In the genomic region with DNA sequence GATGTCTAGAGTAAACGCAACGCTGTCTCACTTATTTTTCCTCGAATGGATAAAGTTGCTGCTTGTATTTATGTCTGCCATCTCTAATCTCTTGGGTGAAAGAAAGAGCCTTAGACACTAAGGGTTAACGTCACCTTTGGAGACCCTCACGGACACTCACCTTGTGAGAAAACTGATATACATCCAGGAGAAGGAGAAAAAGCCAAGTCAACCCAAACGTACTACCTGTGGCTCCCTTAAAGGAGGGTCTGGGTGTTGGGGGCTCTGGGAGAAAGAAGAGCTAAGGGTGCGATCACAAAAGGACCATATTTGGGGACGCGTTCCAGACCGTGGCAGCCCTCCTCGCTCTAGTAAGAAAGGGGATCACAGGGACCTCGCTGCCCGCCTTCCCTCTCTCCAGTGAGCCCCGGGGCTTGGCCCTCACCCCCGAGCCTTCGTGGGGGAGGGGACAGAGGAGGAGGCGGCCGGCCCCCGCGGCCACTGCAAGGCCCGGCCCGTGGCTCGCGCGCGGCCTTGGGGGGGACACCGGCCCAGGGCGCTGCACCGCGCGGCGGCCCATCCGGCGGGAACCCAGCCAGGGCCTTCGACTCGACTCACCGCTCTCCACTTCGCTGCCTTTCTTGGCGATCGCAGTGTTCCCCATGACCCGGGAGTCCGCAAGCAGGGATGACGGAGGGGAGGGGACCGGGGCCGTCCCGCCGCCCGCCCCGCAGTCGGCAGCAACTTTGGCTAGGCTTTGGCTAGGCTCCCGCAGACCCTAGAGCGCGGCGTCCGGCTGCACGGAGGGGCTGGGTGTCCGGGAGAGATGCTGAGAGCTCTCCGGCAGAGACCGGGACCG, we compare ENCODE assay signal across 8 mouse cellular contexts. TPM values are rescaled to one million over a fixed set of nuclear protein-coding genes. Genes with fewer than 3 reads are reported as not detected.
A peak's percentile ranks its signal among the peaks of the same experiment; 100 is the strongest.
DNase-seq lines count a peak whose midpoint lies in the region; ATAC-seq and TF ChIP-seq lines count a peak whose summit lies in the region.

No protein-coding gene starts in this region.

- H3K27ac ChIP-seq in gastrocnemius, adult 2 months: peak overlapping the region; percentile 99
- peak overlapping the region; percentile 93 for H3K27ac ChIP-seq in heart, embryonic 15.5 days
- peak overlapping the region; percentile 97 for H3K27ac ChIP-seq in limb, embryonic 10.5 days
- H3K27ac ChIP-seq in midbrain, embryonic 13.5 days: peak overlapping the region; percentile 94

- peak overlapping the region; percentile 91 for H3K9ac ChIP-seq in heart, embryonic 15.5 days
- H3K9ac ChIP-seq in midbrain, embryonic 13.5 days (replicated peaks): peak overlapping the region; percentile 98

- no peak for TF ChIP-seq CTCF in gastrocnemius, adult 2 months (IDR thresholded peaks at IDR 0.05)
- TF ChIP-seq CTCF in C2C12 (IDR thresholded peaks at IDR 0.05; ENCODE audit: control insufficient read depth, insufficient read depth, insufficient read length): no peak

- DNase-seq in gastrocnemius, adult 2 months: peak; percentile 78
- DNase-seq in gastrocnemius, postnatal 25 days: no peak
- peak; percentile 47 for DNase-seq in brain, adult 2 months (ENCODE audit: low read depth, low spot score)
- DNase-seq in limb, embryonic 10.5 days (ENCODE audit: low spot score): peak; percentile 75
- DNase-seq in right cerebral cortex, postnatal 14 days: no peak

- intact Hi-C loops in gastrocnemius, adult 2 months (cut with DNase I): loop anchor here (2.0 to 5.0 kb wide), 2 partner anchors 41 to 85 kb away; partner anchors contain the start of gene Ttll7

- peaks cover 3% of the 10 kb centered on the region; the same call in 1 of the 2 replicates for H3K4me1 ChIP-seq in heart, embryonic 15.5 days (replicated peaks)
- peaks cover 13% of the 10 kb centered on the region; the same call in 1 of the 2 replicates for H3K4me1 ChIP-seq in limb, embryonic 10.5 days
- H3K4me1 ChIP-seq in midbrain, embryonic 13.5 days (replicated peaks): peaks cover 19% of the 10 kb centered on the region

- H3K9me3 ChIP-seq in heart, embryonic 15.5 days (replicated peaks): no peaks in the 10 kb centered on the region
- H3K9me3 ChIP-seq in limb, embryonic 10.5 days (replicated peaks): no peaks in the 10 kb centered on the region
- H3K9me3 ChIP-seq in midbrain, embryonic 13.5 days: no peaks in the 10 kb centered on the region

- WGBS in heart, embryonic 15.5 days: under 1% methylated on average over 54 of the region's 60 CpGs
- under 1% methylated on average over 53 of the region's 60 CpGs for WGBS in limb, embryonic 10.5 days
- WGBS in midbrain, embryonic 13.5 days: under 1% methylated on average over 58 of the region's 60 CpGs

- peak overlapping the region; percentile 75 for H3ac ChIP-seq in C2C12 (ENCODE audit: control insufficient read depth, insufficient read length, low read depth)

- H3K4me2 ChIP-seq in heart, embryonic 15.5 days: peak overlapping the region; percentile 68
- H3K4me2 ChIP-seq in midbrain, embryonic 13.5 days (replicated peaks): peak overlapping the region; percentile 84

- no peaks in the 10 kb centered on the region for H3K27me3 ChIP-seq in C2C12 (ENCODE audit: control insufficient read depth, insufficient read depth, insufficient read length)
- H3K27me3 ChIP-seq in heart, embryonic 15.5 days: no peaks in the 10 kb centered on the region
- H3K27me3 ChIP-seq in limb, embryonic 10.5 days (ENCODE audit: low read depth, poor library complexity, severe bottlenecking): no peaks in the 10 kb centered on the region
- H3K27me3 ChIP-seq in midbrain, embryonic 13.5 days: no peaks in the 10 kb centered on the region

- peak; percentile 70 for ATAC-seq in heart, embryonic 15.5 days (replicated peaks; ENCODE audit: insufficient number of reproducible peaks, insufficient read depth, low FRiP score, low read depth)
- ATAC-seq in midbrain, embryonic 13.5 days: peak; percentile 84

- peaks cover 11% of the 10 kb centered on the region for H3K79me3 ChIP-seq in C2C12 (ENCODE audit: low read depth)

- peaks cover 6% of the 10 kb centered on the region for H3K36me3 ChIP-seq in C2C12 (ENCODE audit: control insufficient read depth, insufficient read depth)
- H3K36me3 ChIP-seq in heart, embryonic 15.5 days: no peaks in the 10 kb centered on the region
- peaks cover 13% of the 10 kb centered on the region for H3K36me3 ChIP-seq in limb, embryonic 10.5 days
- H3K36me3 ChIP-seq in midbrain, embryonic 13.5 days: no peaks in the 10 kb centered on the region

- H3K79me2 ChIP-seq in C2C12 (ENCODE audit: control insufficient read depth, insufficient read depth): peaks cover 62% of the 10 kb centered on the region

- peak overlapping the region; percentile 86 for H3K4me3 ChIP-seq in gastrocnemius, adult 2 months
- peak overlapping the region; percentile 69 for H3K4me3 ChIP-seq in C2C12 (ENCODE audit: insufficient read depth, poor library complexity, severe bottlenecking)
- peak overlapping the region; percentile 91 for H3K4me3 ChIP-seq in heart, embryonic 15.5 days
- H3K4me3 ChIP-seq in limb, embryonic 10.5 days: peak overlapping the region; percentile 95
- peak overlapping the region; percentile 99 for H3K4me3 ChIP-seq in midbrain, embryonic 13.5 days (replicated peaks)

TF ChIP-seq in C2C12, 6 proteins besides CTCF, POLR2A, EP300 and RAD21:
- TF ChIP-seq USF1 (IDR thresholded peaks at IDR 0.05; ENCODE audit: low read depth): no peak
- no peak for TF ChIP-seq MYOD1 (IDR thresholded peaks at IDR 0.05; ENCODE audit: control insufficient read depth, insufficient read length, low read depth)
- no peak for TF ChIP-seq MYOG (IDR thresholded peaks at IDR 0.05; ENCODE audit: control insufficient read depth, extremely low read depth, insufficient read length)
- no peak for TF ChIP-seq CEBPB (IDR thresholded peaks at IDR 0.05; ENCODE audit: low read depth)
- no peak for TF ChIP-seq FOSL1 (IDR thresholded peaks at IDR 0.05; ENCODE audit: insufficient read depth, low read length, poor library complexity, severe bottlenecking)
- no peak for TF ChIP-seq MAX (IDR thresholded peaks at IDR 0.05)

RNA-seq across cellular contexts. Expression of gene Prkacb, which starts 0.5 kb away (rescaled TPM):
- 10 to 100 TPM; 44.3 to 45.4 TPM for total RNA-seq in gastrocnemius, adult 2 months (2021)
- 10 to 100 TPM; 34.8 to 35.1 TPM for total RNA-seq in gastrocnemius, postnatal 25 days (2021)
- 15.1 TPM for polyA plus RNA-seq in C2C12 (2012; fragmentation: generic; extraction: Trizol)
- 46.8 and 52.7 TPM in 2 replicates for polyA plus RNA-seq in heart, embryonic 15.5 days (2015; fragmentation: Nextera tagmentation; extraction: Ambion mirVana)
- polyA plus RNA-seq in limb, embryonic 10.5 days (2016; fragmentation: Nextera tagmentation; extraction: Ambion mirVana): 62.3 and 76.2 TPM in 2 replicates
- polyA plus RNA-seq in midbrain, embryonic 13.5 days (2015; fragmentation: Nextera tagmentation; extraction: Ambion mirVana): 119 and 126 TPM in 2 replicates

RNA-seq across cellular contexts. Expression of gene Ttll7, which starts 39.9 kb away (rescaled TPM):
- total RNA-seq in gastrocnemius, adult 2 months (2021): 100 to 1,000 TPM in 1 of 2 experiments, 10 to 100 TPM in 1; 63.7 to 165 TPM
- total RNA-seq in gastrocnemius, postnatal 25 days (2021): 10 to 100 TPM; 50.4 to 57.1 TPM
- 6.4 TPM for polyA plus RNA-seq in C2C12 (2012; fragmentation: generic; extraction: Trizol)
- polyA plus RNA-seq in heart, embryonic 15.5 days (2015; fragmentation: Nextera tagmentation; extraction: Ambion mirVana): 1.8 and 1.9 TPM in 2 replicates
- polyA plus RNA-seq in limb, embryonic 10.5 days (2016; fragmentation: Nextera tagmentation; extraction: Ambion mirVana): 1.0 TPM in 2 replicates
- 6.6 and 7.0 TPM in 2 replicates for polyA plus RNA-seq in midbrain, embryonic 13.5 days (2015; fragmentation: Nextera tagmentation; extraction: Ambion mirVana)

Comparison
In these comparisons a context has a peak if more than half of its experiments do, and no peak if none do; other contexts are left out.
1. DNase-seq: peak in gastrocnemius, adult 2 months (single experiment), brain, adult 2 months (single experiment) and limb, embryonic 10.5 days (single experiment); none in gastrocnemius, postnatal 25 days (single experiment) and right cerebral cortex, postnatal 14 days (single experiment).
2. Peak in every context shown above with its lines, with median percentiles within 50 percentile points of each other: H3K27ac ChIP-seq and H3K4me3 ChIP-seq.